Mouse (Mus musculus) induced T-regulatory cell, adult 2 months (primary cell): Measurements from ENCODE around the gene Sh3d21.
A peak's percentile ranks its signal among the peaks of the same experiment; 100 is the strongest.

Source experiments
- DNase-seq: peaks from one replicate; pipeline ENCODE4 v3.0.0-alpha.2; 2012; ENCODE audit warnings: low read depth

Gene Sh3d21

GRCm38 (mm10) chr4:126108061-126108740 is 55.1 kb downstream of the Sh3d21 start:
- no peak for DNase-seq

GRCm38 (mm10) chr4:126105131-126105783 is 58.0 kb downstream of the Sh3d21 start:
- DNase-seq, result no peak

- peak; percentile 59 for DNase-seq
Measured at GRCm38 (mm10) chr4:126104261-126105075, 58.8 kb downstream of the Sh3d21 start.

GRCm38 (mm10) chr4:126103590-126104068 is 59.7 kb downstream of the Sh3d21 start, which contains the start of gene Stk40:
TSS of gene Stk40 (plus strand) at chr4:126103957.
- peak; percentile 99 for DNase-seq

GRCm38 (mm10) chr4:126103057-126103581 is 60.2 kb downstream of the Sh3d21 start:
- DNase-seq, result peak; percentile 88

- DNase-seq, result peak; percentile 35
Measured at GRCm38 (mm10) chr4:126102061-126102841, 61.0 kb downstream of the Sh3d21 start.

- DNase-seq, result no peak
Measured at GRCm38 (mm10) chr4:126100764-126101163, 62.5 kb downstream of the Sh3d21 start.
